Mouse (Mus musculus) embryonic facial prominence, embryonic 12.5 days (tissue): Measurements from ENCODE around the gene Hjurp. TPM values are rescaled to one million over a fixed set of nuclear protein-coding genes. Genes with fewer than 3 reads are reported as not detected.
A peak's percentile ranks its signal among the peaks of the same experiment; 100 is the strongest.

Source experiments
- ATAC-seq: fragments of 200-750 bp; cut with Nextera tagmentation; 2 replicates; pipeline ENCODE4 v1.8.0; 2017; ENCODE audit not compliant: insufficient number of reproducible peaks, insufficient read depth, low FRiP score, low TSS enrichment
- H3K27ac ChIP-seq: fragments of 300-500 bp; sonication (generic); 2 replicates; pipeline ENCODE4 v1.5.1; 2016; ENCODE audit warnings: mild to moderate bottlenecking
- H3K27me3 ChIP-seq: fragments of 300-500 bp; sonication (generic); 2 replicates; pipeline ENCODE4 v1.6.1; 2016; ENCODE audit warnings: mild to moderate bottlenecking, moderate library complexity
- H3K36me3 ChIP-seq: fragments of 300-500 bp; sonication (generic); 2 replicates; pipeline ENCODE4 v1.6.1; 2016; ENCODE audit warnings: mild to moderate bottlenecking
- H3K4me1 ChIP-seq: fragments of 300-500 bp; sonication (generic); 2 replicates; pipeline ENCODE4 v1.6.1; 2016
- H3K4me2 ChIP-seq: fragments of 300-500 bp; sonication (generic); replicated peaks from 2 replicates; pipeline ENCODE4 v1.6.1; 2016; ENCODE audit warnings: mild to moderate bottlenecking, moderate library complexity
- H3K4me3 ChIP-seq: fragments of 300-500 bp; sonication (generic); 2 replicates; pipeline ENCODE4 v1.5.1; 2016; ENCODE audit warnings: mild to moderate bottlenecking
- H3K9ac ChIP-seq: fragments of 300-500 bp; sonication (generic); 2 replicates; pipeline ENCODE4 v1.6.1; 2016; ENCODE audit warnings: mild to moderate bottlenecking, moderate library complexity
- H3K9me3 ChIP-seq: fragments of 300-500 bp; sonication (generic); 2 replicates; pipeline ENCODE4 v1.6.1; 2016; ENCODE audit warnings: mild to moderate bottlenecking, moderate library complexity
- WGBS: fragments of 180-500 bp; shearing (Covaris S2); methylation state at CpG from one replicate; pipeline ENCODE4 v1.1.7; 2016; 5-methylcytosine and 5-hydroxymethylcytosine counted together
- polyA plus RNA-seq: library from polyadenylated mRNA; unstranded; fragments of >200 nt; fragmentation: Nextera tagmentation; extraction: Ambion mirVana; gene quantifications from 2 replicates; pipeline ENCODE4 v1.2.1, GENCODE M21; 2016

The Hjurp gene
- polyA plus RNA-seq, 1 experiment from 2014 or later: 234 TPM

DNA sequence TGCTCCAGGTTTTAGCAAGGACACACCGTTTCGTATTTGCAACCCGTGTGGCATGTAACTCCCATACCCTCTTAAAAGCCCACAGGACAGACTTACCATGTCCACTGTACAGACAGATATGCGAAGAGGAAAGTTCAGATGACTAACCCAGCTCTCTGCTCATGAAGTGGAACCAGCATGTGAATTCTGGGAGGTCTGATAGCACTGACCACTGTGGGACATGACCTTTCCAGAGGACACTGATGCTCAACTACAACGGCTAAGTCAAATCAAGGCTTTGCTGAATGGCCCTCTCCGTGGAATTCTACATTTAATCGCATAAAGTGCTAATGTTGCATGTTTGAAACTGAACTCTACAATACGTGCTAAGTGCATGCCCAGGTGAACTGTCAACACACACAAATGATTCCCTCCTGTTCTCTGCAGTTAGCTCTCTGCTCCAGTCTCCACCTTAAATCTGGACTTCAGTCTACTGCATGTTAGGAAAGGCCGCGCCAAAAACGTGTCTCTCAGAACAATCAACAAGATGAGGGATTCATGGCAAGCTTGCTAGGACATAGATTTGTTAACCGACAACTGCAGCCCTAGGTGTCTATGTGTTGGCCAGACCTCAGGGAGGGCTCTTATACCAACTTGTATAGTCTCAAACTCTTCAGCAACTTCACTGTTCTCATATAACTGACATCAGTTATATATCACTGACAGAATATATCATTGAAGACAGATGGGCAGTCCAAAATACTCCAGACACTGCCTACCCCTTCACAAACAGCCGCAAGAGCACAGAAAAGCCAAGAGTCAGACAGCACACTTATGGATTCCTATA is 1.5 kb downstream of the Hjurp start:
- Histone ChIP-seq H3K36me3 (peaks cover 44% of the 10 kb centered on the region), H3K27me3 (no peaks in the 10 kb centered on the region), H3K27ac (no peak overlapping the region), H3K4me1 (peaks cover 13% of the 10 kb centered on the region), H3K9me3 (no peaks in the 10 kb centered on the region), H3K9ac (peak overlapping the region; percentile 74), H3K4me2 (peak overlapping the region; percentile 62), H3K4me3 (peak overlapping the region; percentile 58)
- 65% methylated on average over 13 of the region's 13 CpGs for WGBS
- no peak for ATAC-seq

DNA sequence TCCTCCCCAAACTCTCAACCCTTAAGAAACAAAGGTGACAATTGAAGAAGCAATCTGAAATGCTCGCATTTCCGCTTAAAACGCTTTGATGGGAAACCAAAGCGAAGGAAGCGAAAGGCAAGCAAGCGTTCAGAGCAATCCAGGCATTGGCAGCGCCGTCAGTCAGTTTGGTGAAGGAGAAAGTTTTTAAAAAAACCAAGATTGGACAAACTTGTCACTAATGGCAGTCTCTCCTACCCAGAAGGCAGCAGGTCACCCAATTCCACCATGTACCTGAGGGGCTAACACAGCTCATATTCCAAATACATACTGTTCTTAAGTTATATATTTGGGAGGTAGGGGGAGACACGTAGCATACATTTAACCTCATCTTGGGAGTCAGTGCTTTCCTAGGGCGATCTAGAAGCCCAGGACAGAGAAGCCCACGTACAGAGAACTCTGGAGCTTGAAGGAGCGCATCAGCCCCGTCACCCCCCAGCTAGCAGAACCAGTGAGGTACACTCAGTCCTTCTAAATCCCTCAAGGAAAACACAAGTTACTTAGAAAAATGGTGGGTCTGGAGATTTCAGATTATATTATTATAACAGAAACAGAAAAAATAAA is 2.3 kb downstream of the Hjurp start:
- Histone ChIP-seq H3K36me3 (peaks cover 44% of the 10 kb centered on the region), H3K27ac (no peak overlapping the region), H3K4me1 (peaks cover 13% of the 10 kb centered on the region), H3K4me2 (peak overlapping the region; percentile 62; the same call in 1 of the 2 replicates), H3K4me3 (no peak overlapping the region), H3K27me3 (no peaks in the 10 kb centered on the region), H3K9me3 (no peaks in the 10 kb centered on the region), H3K9ac (peak overlapping the region; percentile 74; the same call in 1 of the 2 replicates)
- ATAC-seq: no peak
- WGBS: 67% methylated on average over 13 of the region's 13 CpGs

- Histone ChIP-seq H3K9ac (no peak overlapping the region), H3K27me3 (no peaks in the 10 kb centered on the region), H3K36me3 (peaks cover 50% of the 10 kb centered on the region), H3K9me3 (no peaks in the 10 kb centered on the region), H3K4me1 (peaks cover 13% of the 10 kb centered on the region), H3K4me3 (no peak overlapping the region), H3K4me2 (no peak overlapping the region), H3K27ac (no peak overlapping the region)
- ATAC-seq: no peak
- 72% methylated on average over 11 of the region's 11 CpGs for WGBS
Observed at GRCm38 (mm10) chr1:88274371-88275077, 2.9 kb downstream of the Hjurp start.

DNA sequence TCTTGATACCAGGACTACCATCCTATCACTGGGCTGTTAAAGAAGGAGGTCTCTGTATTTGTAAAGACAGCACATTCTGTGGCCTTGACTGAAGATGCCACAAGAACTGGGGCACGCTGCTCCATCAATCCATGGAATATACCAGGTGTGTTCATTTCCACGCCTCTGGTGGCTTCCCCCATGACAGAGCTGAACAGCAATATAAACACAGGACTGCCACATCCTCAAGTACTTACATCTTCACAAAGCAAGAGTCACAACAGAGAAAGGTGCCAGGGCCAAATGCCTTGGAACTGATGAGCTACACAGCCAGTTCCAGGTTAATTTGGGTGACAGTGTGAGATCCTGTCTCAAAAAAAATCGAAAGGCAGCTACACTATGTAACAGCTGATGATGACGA is 3.6 kb downstream of the Hjurp start:
- Histone ChIP-seq H3K36me3 (peaks cover 57% of the 10 kb centered on the region), H3K27ac (no peak overlapping the region), H3K4me3 (no peak overlapping the region), H3K9ac (no peak overlapping the region), H3K4me1 (peaks cover 13% of the 10 kb centered on the region), H3K4me2 (no peak overlapping the region), H3K27me3 (no peaks in the 10 kb centered on the region), H3K9me3 (no peaks in the 10 kb centered on the region)
- no peak for ATAC-seq
- 84% methylated on average over 4 of the region's 4 CpGs for WGBS

DNA sequence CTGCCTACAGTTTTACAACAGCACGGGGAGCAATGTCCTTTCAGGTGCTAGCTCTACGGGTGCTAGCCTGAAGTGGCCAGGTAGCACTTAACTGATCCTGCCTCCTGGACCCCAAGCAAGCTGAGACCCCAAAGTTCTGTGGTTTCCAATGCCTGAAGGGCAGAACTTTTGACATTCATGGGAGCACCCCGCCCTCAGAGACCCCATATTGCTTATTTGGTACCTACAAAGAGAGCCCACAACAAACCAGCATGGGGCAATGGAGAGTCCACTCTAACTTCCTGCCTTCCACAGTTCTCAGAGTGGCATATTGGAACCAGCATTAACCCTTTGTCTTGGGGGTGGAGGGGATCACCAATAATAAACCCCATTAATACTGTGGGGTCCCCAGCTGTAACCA is 4.1 kb downstream of the Hjurp start:
- no peak overlapping the region for H3K4me3 ChIP-seq
- no peak overlapping the region for H3K4me2 ChIP-seq
- H3K4me1 ChIP-seq: peaks cover 13% of the 10 kb centered on the region
- WGBS: 94% methylated on average over 3 of the region's 3 CpGs
- no peaks in the 10 kb centered on the region for H3K9me3 ChIP-seq
- no peak overlapping the region for H3K9ac ChIP-seq
- peaks cover 62% of the 10 kb centered on the region for H3K36me3 ChIP-seq
- no peak for ATAC-seq
- H3K27me3 ChIP-seq: no peaks in the 10 kb centered on the region
- no peak overlapping the region for H3K27ac ChIP-seq

DNA sequence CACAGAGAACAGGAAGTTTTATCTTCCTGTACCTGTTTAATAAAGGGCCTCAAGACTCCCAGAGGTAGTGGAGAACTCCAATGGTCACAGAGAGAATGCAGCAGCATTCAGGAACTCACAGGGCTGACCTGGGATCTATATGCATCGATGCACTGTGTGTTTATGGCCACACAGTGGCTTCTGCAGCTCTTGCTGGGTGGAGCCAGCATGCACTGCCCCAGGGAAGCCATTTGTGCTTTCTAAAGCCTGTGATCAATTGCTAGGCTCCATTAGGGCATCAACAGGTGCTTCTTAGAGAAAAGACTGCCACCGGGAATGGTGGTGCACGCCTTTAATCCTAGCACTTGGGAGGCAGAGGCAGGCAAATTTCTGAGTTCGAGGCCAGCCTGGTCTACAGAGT is 4.6 kb downstream of the Hjurp start:
- no peak for ATAC-seq
- Histone ChIP-seq H3K9ac (no peak overlapping the region), H3K36me3 (peaks cover 67% of the 10 kb centered on the region), H3K4me2 (no peak overlapping the region), H3K27me3 (no peaks in the 10 kb centered on the region), H3K27ac (no peak overlapping the region), H3K4me3 (no peak overlapping the region), H3K9me3 (no peaks in the 10 kb centered on the region), H3K4me1 (peaks cover 13% of the 10 kb centered on the region)
- 61% methylated on average over 4 of the region's 4 CpGs for WGBS

DNA sequence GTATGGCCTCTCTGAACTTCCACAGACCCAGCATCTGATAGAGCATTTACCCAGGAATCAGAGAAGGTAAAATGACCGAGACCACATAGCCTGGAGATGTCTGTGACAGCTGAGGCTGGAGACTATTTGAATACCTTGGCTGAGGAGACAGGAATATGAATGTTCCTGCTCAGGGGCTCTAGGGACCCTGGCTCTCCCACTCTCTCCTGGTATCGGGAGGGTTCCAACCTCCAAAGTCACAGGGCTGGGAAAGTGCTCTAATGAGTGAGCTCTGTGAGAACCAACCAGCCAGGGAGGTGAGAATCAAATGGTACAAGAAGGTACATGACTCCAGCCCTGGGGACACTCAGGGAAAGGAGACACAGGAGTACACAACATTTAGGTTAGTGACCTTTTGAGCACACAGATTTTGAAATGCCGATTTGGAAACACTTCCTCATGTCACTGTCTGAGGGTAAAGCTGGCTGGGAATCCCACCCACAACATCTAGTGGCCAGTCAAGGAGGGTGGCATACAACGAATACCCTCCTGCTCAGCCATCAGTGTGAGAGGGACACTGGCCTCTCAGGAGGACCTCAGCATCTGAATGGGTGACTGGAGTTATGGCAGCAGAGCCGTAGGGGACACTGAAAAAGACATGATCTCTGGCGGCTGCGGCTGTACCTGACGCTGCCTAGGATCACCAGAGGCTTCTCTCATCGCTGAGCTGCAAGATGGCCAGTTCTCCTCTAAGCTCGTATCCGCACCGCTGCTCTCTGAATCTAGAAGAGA is 7.7 kb downstream of the Hjurp start:
- Histone ChIP-seq H3K4me2 (no peak overlapping the region), H3K4me1 (no peaks in the 10 kb centered on the region), H3K4me3 (no peak overlapping the region), H3K27ac (no peak overlapping the region), H3K9me3 (0 out of 2 replicates have a peak, but pooled peaks cover 11% of the 10 kb centered on the region), H3K27me3 (no peaks in the 10 kb centered on the region), H3K36me3 (peaks cover 87% of the 10 kb centered on the region), H3K9ac (no peak overlapping the region)
- ATAC-seq: no peak
- WGBS: 88% methylated on average over 12 of the region's 12 CpGs

DNA sequence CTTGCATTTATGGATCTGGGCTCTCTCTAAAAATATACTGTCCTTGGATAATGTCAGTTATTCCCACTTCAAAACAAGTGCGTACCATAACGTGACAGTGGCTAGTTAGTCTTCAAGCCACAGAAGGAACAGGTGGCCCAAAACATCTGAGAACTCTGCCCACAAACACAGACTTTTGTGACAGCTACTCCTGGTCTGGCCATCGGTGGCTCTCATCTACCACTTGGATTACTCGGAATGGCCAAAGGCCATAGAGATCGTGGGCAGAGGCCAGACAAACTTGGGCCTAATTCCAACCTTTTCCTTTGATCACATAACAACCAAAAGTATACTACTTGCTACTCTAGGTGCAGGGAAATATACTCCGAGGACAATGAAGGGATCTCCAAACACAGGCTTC is 9.4 kb downstream of the Hjurp start:
- no peak for ATAC-seq
- Histone ChIP-seq H3K27me3 (no peaks in the 10 kb centered on the region), H3K9me3 (0 out of 2 replicates have a peak, but pooled peaks cover 14% of the 10 kb centered on the region), H3K9ac (no peak overlapping the region), H3K4me3 (no peak overlapping the region), H3K27ac (no peak overlapping the region), H3K4me2 (no peak overlapping the region), H3K4me1 (no peaks in the 10 kb centered on the region), H3K36me3 (peaks cover 87% of the 10 kb centered on the region)
- 86% methylated on average over 6 of the region's 6 CpGs for WGBS

DNA sequence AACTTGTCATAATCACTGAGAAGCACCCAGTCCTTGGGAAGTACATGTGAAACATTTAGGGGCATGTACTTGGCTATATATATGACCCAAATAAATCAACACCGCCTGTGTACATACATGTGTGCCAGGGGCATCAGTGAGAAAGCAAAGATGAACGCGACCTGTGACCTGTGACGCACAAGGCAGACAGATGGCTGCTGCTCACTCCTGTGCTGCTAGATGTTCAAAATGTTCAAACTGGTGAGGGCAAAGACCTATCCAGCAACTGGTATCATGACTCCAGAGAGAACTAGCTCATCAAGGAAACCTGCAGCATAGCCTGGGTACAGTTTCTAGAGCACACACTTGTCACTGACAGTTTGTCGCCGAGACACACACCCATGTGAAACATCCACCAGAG is 9.9 kb downstream of the Hjurp start:
- H3K4me2 ChIP-seq: no peak overlapping the region
- H3K27ac ChIP-seq: no peak overlapping the region
- H3K9ac ChIP-seq: no peak overlapping the region
- peaks cover 87% of the 10 kb centered on the region for H3K36me3 ChIP-seq
- WGBS: 92% methylated on average over 6 of the region's 6 CpGs
- ATAC-seq: no peak
- H3K27me3 ChIP-seq: no peaks in the 10 kb centered on the region
- H3K4me1 ChIP-seq: no peaks in the 10 kb centered on the region
- H3K9me3 ChIP-seq: 0 out of 2 replicates have a peak, but pooled peaks cover 14% of the 10 kb centered on the region
- H3K4me3 ChIP-seq: no peak overlapping the region

DNA sequence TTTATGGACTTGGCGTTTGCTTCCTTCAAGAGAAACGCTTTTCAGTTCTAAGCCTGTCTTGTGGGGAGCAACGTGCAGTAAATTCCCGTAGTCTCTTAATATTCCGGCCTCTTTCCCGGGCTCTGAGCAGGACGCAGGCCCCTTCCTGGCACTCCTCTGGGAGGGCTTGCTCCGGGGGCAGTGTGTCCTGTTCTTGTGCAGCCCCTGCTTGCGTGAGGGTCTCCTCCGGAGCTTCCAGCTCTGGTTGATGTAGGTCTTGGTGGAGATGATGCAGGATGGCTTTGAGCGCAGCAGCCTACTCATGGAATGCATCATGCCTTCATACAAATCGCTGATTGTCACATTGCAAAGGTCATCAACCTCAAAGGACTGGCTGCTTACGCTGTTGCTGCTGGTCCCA is 11.3 kb downstream of the Hjurp start:
- H3K27me3 ChIP-seq: no peaks in the 10 kb centered on the region
- H3K4me2 ChIP-seq: no peak overlapping the region
- no peak overlapping the region for H3K4me3 ChIP-seq
- no peaks in the 10 kb centered on the region for H3K4me1 ChIP-seq
- H3K36me3 ChIP-seq: peaks cover 90% of the 10 kb centered on the region
- no peak overlapping the region for H3K9ac ChIP-seq
- no peak overlapping the region for H3K27ac ChIP-seq
- WGBS: 88% methylated on average over 13 of the region's 13 CpGs
- H3K9me3 ChIP-seq: 0 out of 2 replicates have a peak, but pooled peaks cover 16% of the 10 kb centered on the region
- ATAC-seq: no peak

DNA sequence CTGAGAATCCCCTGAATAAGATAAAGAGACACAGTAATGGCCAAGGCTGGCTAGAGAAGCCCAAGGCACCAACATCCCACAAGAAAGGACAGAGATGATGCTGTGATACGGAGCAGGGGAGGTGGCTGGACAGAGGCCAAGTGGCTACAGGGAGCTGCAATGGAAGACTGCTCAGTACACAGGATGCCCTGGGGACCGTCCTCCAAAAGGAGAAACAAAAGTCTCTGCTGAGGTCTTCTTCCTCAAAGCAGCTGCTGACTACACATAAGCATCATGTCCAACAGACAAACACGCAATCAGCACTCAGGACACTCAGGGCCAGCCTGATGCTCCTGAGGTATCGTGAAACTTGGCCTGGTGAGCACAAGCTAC is 12.6 kb downstream of the Hjurp start:
- Histone ChIP-seq H3K4me2 (no peak overlapping the region), H3K4me1 (no peaks in the 10 kb centered on the region), H3K9ac (no peak overlapping the region), H3K36me3 (peaks cover 100% of the 10 kb centered on the region), H3K27me3 (no peaks in the 10 kb centered on the region), H3K4me3 (no peak overlapping the region), H3K27ac (no peak overlapping the region), H3K9me3 (peaks cover 22% of the 10 kb centered on the region; the same call in 1 of the 2 replicates)
- no peak for ATAC-seq
- 80% methylated on average over 4 of the region's 4 CpGs for WGBS
